Mouse (Mus musculus): ENCODE measurements at regions not wholly inside any gene's neighbourhood (a gene's known extent, or its start where the extent isn't known, plus 50 kb on each side); places are given as distances from the start of the nearest gene placed in this dataset.

DNA sequence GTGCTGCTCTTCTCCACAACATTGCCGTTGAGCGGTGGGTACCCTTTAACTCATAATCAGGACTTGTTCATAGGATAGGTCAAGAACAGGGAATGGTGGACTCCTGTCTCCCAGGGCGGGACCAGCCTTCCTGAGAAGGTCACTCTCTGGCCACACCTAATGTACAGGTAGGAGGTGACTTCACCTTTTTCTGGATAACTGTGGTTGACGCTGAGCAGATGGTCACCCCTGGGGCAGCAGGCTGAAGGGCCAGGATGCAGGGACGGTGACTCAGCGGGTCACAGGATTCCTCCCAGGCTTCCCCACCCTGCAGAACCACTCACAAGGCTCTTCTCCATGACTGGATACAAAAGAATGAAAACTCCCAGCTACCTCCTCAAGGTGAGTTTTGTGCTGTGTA is 66.6 kb upstream of the Fndc3b start:
- no peak for TF ChIP-seq CTCF (IDR thresholded peaks at IDR 0.05)
- no peak for TF ChIP-seq EP300 (IDR thresholded peaks at IDR 0.05)

Measured in lung, postnatal 0 days (tissue).